Mouse (Mus musculus) liver, postnatal 0 days (tissue): ENCODE data around the gene Pcyt1a. TPM values are rescaled to one million over a fixed set of nuclear protein-coding genes. Genes with fewer than 3 reads are reported as not detected.
A peak's percentile ranks its signal among the peaks of the same experiment; 100 is the strongest.

Experiments
- ATAC-seq: fragments of 200-750 bp; cut with Nextera tagmentation; 2 replicates; pipeline ENCODE4 v1.8.0; 2017; ENCODE audit warnings: mild to moderate bottlenecking, moderate library complexity
- DNase-seq: peaks from one replicate; pipeline ENCODE4 v3.0.0-alpha.2; 2016
- H3K27ac ChIP-seq: fragments of 300-500 bp; sonication (generic); 2 replicates; pipeline ENCODE4 v1.5.1; 2014; ENCODE audit warnings: antibody characterized with exemption, moderate library complexity, mild to moderate bottlenecking, low read depth
- H3K27me3 ChIP-seq: fragments of 300-500 bp; sonication (generic); 2 replicates; pipeline ENCODE4 v1.6.1; 2014; ENCODE audit warnings: low read length, control low read depth, mixed read lengths; ENCODE audit not compliant: insufficient read depth
- H3K36me3 ChIP-seq: fragments of 300-500 bp; sonication (generic); replicated peaks from 2 replicates; pipeline ENCODE4 v1.6.1; 2014; ENCODE audit warnings: mild to moderate bottlenecking, control low read depth, low read length, moderate library complexity, mixed read lengths; ENCODE audit not compliant: insufficient read depth
- H3K4me1 ChIP-seq: fragments of 300-500 bp; sonication (generic); 2 replicates; pipeline ENCODE4 v1.6.1; 2014; ENCODE audit warnings: antibody characterized with exemption, mild to moderate bottlenecking, control low read depth; ENCODE audit not compliant: insufficient read depth
- H3K4me2 ChIP-seq: fragments of 300-500 bp; sonication (generic); 2 replicates; pipeline ENCODE4 v1.6.1; 2014; ENCODE audit warnings: low read depth, mild to moderate bottlenecking, low read length, moderate library complexity, mixed read lengths
- H3K4me3 ChIP-seq: fragments of 300-500 bp; sonication (generic); 2 replicates; pipeline ENCODE4 v1.5.1; 2014; ENCODE audit warnings: low read depth, low read length
- H3K9ac ChIP-seq: fragments of 300-500 bp; sonication (generic); replicated peaks from 2 replicates; pipeline ENCODE4 v1.6.1; 2014; ENCODE audit warnings: mild to moderate bottlenecking, moderate library complexity
- H3K9me3 ChIP-seq: fragments of 300-500 bp; sonication (generic); 2 replicates; pipeline ENCODE4 v1.6.1; 2016; ENCODE audit warnings: mild to moderate bottlenecking, control low read depth, low read length, mixed read lengths
- CTCF ChIP-seq: sonication (generic); IDR thresholded peaks from 2 replicates; pipeline ENCODE4 v1.5.1; 2016; ENCODE audit warnings: antibody characterized with exemption, low read depth
- EP300 ChIP-seq: IDR thresholded peaks from 2 replicates; pipeline ENCODE4 v1.6.1; 2016; ENCODE audit warnings: antibody characterized with exemption, low read depth, mild to moderate bottlenecking
- WGBS: fragments of 180-500 bp; shearing (Covaris S2); extraction: QIAGEN DNeasy Blood & Tissue Kit; methylation state at CpG from one replicate; pipeline ENCODE4 v1.1.7; 2014; ENCODE audit not compliant: insufficient replicate concordance; 5-methylcytosine and 5-hydroxymethylcytosine counted together
- polyA plus RNA-seq: library from polyadenylated mRNA; unstranded; fragments of >200 nt; fragmentation: Nextera tagmentation; extraction: Ambion mirVana; gene quantifications from 2 replicates; pipeline ENCODE4 v1.2.1, GENCODE M21; 2015

Pcyt1a gene
- polyA plus RNA-seq, 1 experiment from 2014 or later: 32.9 TPM

- ATAC-seq: no peak
- Histone ChIP-seq H3K27ac (peak overlapping the region; percentile 63), H3K9ac (no peak overlapping the region), H3K4me2 (no peak overlapping the region), H3K4me3 (no peak overlapping the region), H3K9me3 (no peaks in the 10 kb centered on the region), H3K27me3 (no peaks in the 10 kb centered on the region), H3K36me3 (no peaks in the 10 kb centered on the region), H3K4me1 (peaks cover 25% of the 10 kb centered on the region)
- WGBS: 72% methylated on average over 7 of the region's 7 CpGs
- no peak for DNase-seq
- TF ChIP-seq EP300: no peak
- no peak for TF ChIP-seq CTCF
These were observed 76.1 kb downstream of the Pcyt1a start for GRCm38 (mm10) chr16:32506868-32507267.

DNA sequence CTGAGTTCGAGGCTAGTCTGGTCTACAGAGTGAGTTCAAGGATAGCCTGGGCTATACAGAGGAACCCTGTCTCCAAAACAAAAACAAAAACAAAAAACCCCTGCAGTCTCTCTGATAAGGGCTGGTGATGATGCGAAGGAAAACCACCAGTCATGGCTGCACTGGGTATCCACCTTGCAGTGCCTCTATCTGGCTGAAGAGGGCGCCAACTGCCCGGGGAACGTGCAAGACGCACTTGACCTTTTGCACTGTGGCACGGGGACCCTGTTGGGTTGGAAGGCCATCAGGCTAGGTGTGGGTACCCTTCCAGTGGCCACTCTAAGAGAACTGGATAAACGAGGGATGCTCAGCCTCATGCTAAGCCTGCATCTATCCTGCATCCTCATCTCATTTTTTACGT lies 76.7 kb downstream of the Pcyt1a start:
- DNase-seq (peak; percentile 90), ATAC-seq (peak; percentile 18)
- TF ChIP-seq EP300 (peak; percentile 88), CTCF (peak; percentile 99)
- Histone ChIP-seq H3K4me2 (peak overlapping the region; percentile 66), H3K4me3 (0 out of 2 replicates have a peak overlapping the region, but pooled peaks have one; percentile 24), H3K27ac (peak overlapping the region; percentile 98), H3K27me3 (no peaks in the 10 kb centered on the region), H3K9me3 (no peaks in the 10 kb centered on the region), H3K4me1 (peaks cover 30% of the 10 kb centered on the region), H3K9ac (peak overlapping the region; percentile 71), H3K36me3 (no peaks in the 10 kb centered on the region)
- 18% methylated on average over 9 of the region's 9 CpGs for WGBS

DNA sequence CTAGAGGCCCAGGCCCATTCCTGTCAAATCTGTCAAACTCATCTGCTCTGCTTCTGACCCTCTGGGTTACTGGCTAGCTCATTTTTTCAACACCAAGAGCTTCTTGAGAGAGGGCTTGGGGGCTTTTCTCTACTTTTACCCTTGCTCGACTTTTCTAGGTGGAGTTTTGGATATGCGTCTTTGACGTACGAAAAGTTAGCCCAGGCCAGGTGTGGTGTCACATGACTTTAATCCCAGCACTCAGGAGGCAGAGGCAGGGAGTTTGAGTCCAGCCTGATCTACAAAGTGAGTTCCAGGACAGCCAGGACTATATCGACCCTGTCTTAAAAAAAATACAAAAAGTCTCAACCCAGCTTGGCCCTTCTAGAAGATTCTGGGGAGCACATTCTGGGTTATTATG lies 77.3 kb downstream of the Pcyt1a start:
- peaks cover 36% of the 10 kb centered on the region for H3K4me1 ChIP-seq
- peak overlapping the region; percentile 66 for H3K4me2 ChIP-seq
- 69% methylated on average over 5 of the region's 5 CpGs for WGBS
- DNase-seq (no peak), ATAC-seq (no peak)
- no peaks in the 10 kb centered on the region for H3K9me3 ChIP-seq
- peak overlapping the region; percentile 98 for H3K27ac ChIP-seq
- H3K9ac ChIP-seq: peak overlapping the region; percentile 71
- H3K36me3 ChIP-seq: no peaks in the 10 kb centered on the region
- peak overlapping the region; percentile 24 for H3K4me3 ChIP-seq
- TF ChIP-seq CTCF (no peak), EP300 (no peak)
- H3K27me3 ChIP-seq: no peaks in the 10 kb centered on the region

- no peaks in the 10 kb centered on the region for H3K9me3 ChIP-seq
- H3K27ac ChIP-seq: peak overlapping the region; percentile 98
- DNase-seq (no peak), ATAC-seq (no peak)
- H3K27me3 ChIP-seq: no peaks in the 10 kb centered on the region
- TF ChIP-seq EP300: no peak
- TF ChIP-seq CTCF: no peak
- peak overlapping the region; percentile 66 for H3K4me2 ChIP-seq
- H3K9ac ChIP-seq: peak overlapping the region; percentile 71
- H3K4me1 ChIP-seq: peaks cover 38% of the 10 kb centered on the region
- 42% methylated on average over 3 of the region's 3 CpGs for WGBS
- peak overlapping the region; percentile 24 for H3K4me3 ChIP-seq
- H3K36me3 ChIP-seq: no peaks in the 10 kb centered on the region
These were observed 77.9 kb downstream of the Pcyt1a start for GRCm38 (mm10) chr16:32508506-32509065.

DNA sequence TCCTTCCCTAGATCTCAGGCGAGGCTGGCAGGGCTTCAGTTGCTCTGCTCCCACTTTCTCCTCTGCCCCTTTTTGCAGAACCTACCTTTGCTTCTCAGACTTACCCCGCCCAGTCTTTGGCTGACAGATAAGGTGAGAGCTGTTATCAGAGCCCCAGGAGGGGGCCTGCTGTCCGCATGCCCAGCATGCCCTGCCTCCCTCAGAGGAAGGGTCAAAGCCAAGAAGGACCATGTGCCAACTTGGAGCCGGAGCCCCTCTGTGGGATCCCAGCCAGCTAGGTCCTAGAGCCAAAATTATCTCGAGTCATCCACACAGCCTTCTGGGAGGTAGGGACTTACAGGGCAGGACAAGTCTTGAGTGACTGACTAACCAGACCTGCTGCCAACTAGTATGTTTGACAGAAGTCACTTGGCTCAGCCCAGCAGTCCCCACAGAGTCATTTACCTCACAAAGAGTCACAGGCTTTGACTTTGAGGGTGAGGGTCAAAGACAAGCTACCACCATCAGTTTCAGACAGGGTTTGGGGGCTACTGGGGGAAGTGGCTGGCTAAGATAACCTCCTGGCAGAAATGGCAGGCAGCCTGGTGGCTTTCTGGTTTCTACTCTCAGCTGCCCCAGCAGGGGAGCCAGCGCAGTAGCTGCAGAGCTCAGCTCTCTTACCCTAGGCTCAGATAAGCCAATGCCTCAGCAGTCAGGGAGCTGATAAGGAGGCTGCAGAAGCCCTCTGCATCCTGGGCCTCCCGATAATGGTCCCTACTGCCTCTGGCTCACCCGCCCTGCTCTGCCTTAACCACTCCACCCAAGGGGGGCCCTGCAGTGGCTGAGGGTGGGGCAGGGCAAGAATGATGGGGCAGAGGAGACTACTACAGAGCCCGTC lies 78.6 kb downstream of the Pcyt1a start:
- peak overlapping the region; percentile 24 for H3K4me3 ChIP-seq
- peak overlapping the region; percentile 71 for H3K9ac ChIP-seq

More for the DNA sequence above, 78.6 kb downstream of the Pcyt1a start:
- peak; percentile 88 for DNase-seq
- Histone ChIP-seq H3K27me3 (no peaks in the 10 kb centered on the region), H3K4me2 (peak overlapping the region; percentile 66), H3K36me3 (no peaks in the 10 kb centered on the region), H3K27ac (peak overlapping the region; percentile 98), H3K9me3 (no peaks in the 10 kb centered on the region), H3K4me1 (peaks cover 41% of the 10 kb centered on the region)
- peak; percentile 68 for TF ChIP-seq CTCF
- TF ChIP-seq EP300: peak; percentile 99
- 40% methylated on average over 9 of the region's 9 CpGs for WGBS
- ATAC-seq: peak; percentile 93
